Mouse (Mus musculus) olfactory bulb, adult 2 months (tissue): ENCODE results near the gene Pcnt. TPM values are rescaled to one million over a fixed set of nuclear protein-coding genes. Genes with fewer than 3 reads are reported as not detected.
A peak's percentile ranks its signal among the peaks of the same experiment; 100 is the strongest.

ENCODE experiments used
- H3K27ac ChIP-seq: fragments of 200-500 bp; 2 replicates; pipeline ENCODE4 v1.5.1; 2012; ENCODE audit warnings: low read depth, low read length; ENCODE audit not compliant: insufficient read depth
- H3K4me1 ChIP-seq: fragments of 200-500 bp; 2 replicates; pipeline ENCODE4 v1.6.1; 2012; ENCODE audit warnings: low read length; ENCODE audit not compliant: control insufficient read depth, insufficient read depth
- H3K4me3 ChIP-seq: fragments of 200-500 bp; 2 replicates; pipeline ENCODE4 v1.5.1; 2012; ENCODE audit warnings: mild to moderate bottlenecking, low read depth, low read length, moderate library complexity; ENCODE audit not compliant: insufficient read depth
- CTCF ChIP-seq: fragments of 200-500 bp; IDR thresholded peaks from 2 replicates; pipeline ENCODE4 v1.5.1; 2012; ENCODE audit warnings: low read depth, mild to moderate bottlenecking, low read length, moderate library complexity; ENCODE audit not compliant: insufficient read depth
- POLR2A ChIP-seq: fragments of 200-500 bp; IDR thresholded peaks from 2 replicates; pipeline ENCODE4 v1.6.1; 2012; ENCODE audit warnings: mild to moderate bottlenecking, low read depth, low read length, moderate library complexity; ENCODE audit not compliant: insufficient read depth
- WGBS: fragments of 180-500 bp; shearing (Covaris S2); methylation state at CpG from one replicate; pipeline ENCODE4 v1.1.7; 2018; 5-methylcytosine and 5-hydroxymethylcytosine counted together
- polyA plus RNA-seq: library from polyadenylated mRNA; stranded (reverse); fragments of >200 nt; gene quantifications from 2 replicates; pipeline ENCODE4 v1.2.4, GENCODE M21; 2012; ENCODE audit warnings: low replicate concordance; ENCODE audit not compliant: missing spikeins, insufficient read depth, insufficient read length

Pcnt gene
- polyA plus RNA-seq = not detected in 2 replicates

DNA sequence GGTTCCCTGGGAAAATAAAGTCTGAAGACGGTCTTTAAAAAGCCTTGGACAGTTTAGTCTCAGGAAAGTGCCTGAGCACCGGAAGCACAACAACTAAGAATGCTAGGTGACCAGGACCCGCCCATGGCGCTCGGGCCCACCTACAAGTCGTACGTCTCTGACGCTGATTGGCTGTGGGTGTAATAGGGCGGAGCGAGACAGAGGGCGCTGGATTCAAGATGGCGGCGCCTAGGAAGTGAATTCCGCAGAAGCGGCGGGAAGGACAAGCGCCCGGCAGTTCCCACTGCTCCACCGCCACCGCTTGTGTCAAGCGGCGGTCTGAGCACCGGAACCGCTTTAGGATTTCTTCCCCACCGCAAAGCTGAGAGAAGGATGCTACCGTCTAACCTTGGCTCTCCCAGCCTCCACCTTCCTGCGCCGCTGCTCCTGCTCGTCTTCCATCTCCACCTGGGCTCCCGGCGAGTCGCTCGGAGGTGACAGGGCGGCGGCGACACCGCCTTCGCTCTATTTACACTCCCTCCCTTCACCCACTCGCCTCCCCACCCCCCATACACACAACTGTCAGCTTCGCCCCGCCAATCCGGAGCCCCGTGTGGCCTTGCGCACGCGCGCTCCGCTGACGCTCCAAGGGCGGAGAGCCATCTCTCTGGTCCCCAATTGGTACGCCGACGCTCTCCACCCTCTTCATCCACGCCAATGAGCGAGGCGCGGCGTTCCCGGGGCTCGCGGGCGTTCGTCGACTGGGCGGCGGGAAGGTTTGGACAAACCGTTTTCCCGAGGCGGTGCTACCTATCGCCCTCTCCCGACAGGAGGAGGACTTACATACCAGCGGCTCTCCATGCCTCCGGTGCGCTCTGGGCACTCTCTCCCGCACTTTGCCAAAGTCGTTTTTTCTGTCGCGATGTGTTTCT lies at the start of gene Pcnt:
TSS of gene Pcnt (minus strand) at position 609 of the 911 bp plus-strand sequence.
- Histone ChIP-seq H3K4me1 (peaks cover 7% of the 10 kb centered on the region; the same call in 1 of the 2 replicates), H3K4me3 (peak within 1 kb of the TSS; percentile 89), H3K27ac (peak within 1 kb of the TSS; percentile 81)
- TF ChIP-seq CTCF (peak; percentile 62), POLR2A (peak; percentile 56)
- under 1% methylated on average over 78 of the region's 78 CpGs for WGBS

DNA sequence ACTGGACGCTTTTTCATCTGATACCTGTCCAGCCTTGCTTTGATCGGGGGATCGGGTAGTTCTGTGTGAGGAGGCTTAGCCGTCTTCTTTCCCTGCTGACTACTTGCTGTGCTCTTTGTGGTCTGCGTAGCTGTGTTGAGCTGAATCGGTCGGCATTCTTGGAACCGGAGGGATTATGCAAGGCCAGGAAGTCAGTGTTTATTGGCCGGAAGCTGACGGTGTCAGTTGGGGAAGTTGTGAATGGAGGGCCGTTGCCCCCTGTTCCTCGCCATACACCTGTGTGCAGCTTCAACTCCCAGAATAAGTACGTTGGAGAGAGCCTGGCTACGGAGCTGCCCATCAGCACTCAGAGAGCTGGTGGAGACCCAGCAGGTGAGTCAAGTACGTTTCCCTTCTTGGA lies 46.6 kb upstream of the Pcnt start:
- no peaks in the 10 kb centered on the region for H3K4me1 ChIP-seq
- TF ChIP-seq POLR2A (no peak), CTCF (no peak)
- H3K27ac ChIP-seq = no peak overlapping the region
- 92% methylated on average over 15 of the region's 15 CpGs for WGBS
- H3K4me3 ChIP-seq = no peak overlapping the region

DNA sequence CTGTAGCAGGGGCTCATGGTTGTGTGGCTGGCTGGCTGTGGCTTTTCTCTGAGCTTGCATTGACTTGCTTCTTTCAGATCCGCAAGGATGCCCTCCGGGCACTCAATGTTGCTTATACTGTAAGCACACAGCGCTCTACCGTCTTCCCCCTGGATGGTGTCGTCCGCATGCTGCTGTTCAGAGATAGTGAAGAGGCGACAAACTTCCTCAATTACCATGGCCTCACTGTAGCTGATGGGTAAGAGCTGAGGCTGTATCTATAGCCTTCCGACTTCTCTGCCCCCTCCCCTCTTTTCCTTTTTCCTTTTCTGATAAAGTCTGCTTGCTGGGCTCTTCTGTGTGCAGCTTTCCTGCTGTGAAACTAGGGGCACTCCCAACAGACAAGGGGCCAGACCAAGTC lies 45.7 kb upstream of the Pcnt start:
- Histone ChIP-seq H3K4me1 (no peaks in the 10 kb centered on the region), H3K4me3 (no peak overlapping the region), H3K27ac (no peak overlapping the region)
- 96% methylated on average over 8 of the region's 8 CpGs for WGBS
- no peak for TF ChIP-seq POLR2A
- TF ChIP-seq CTCF = no peak

DNA sequence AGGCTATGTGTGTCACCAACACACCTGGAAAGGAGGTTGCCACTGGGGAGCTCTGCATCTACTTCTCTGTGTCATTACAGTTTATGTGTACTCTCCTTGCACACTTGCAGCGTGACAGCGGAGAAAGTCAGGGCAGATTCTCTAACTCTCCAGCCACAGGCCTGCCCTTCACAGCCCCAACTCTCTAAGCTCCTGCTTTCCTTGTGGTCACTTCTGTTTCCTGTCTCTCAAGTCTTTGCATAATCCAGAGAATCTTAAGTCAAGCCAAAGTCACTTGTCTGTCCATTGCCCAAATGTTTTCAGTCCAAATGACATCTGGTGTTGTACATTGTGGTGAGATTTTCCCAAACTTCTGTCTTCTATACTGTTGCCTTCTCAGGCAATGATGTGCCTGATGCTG lies 43.7 kb upstream of the Pcnt start:
- Histone ChIP-seq H3K4me3 (no peak overlapping the region), H3K27ac (no peak overlapping the region), H3K4me1 (no peaks in the 10 kb centered on the region)
- TF ChIP-seq POLR2A (no peak), CTCF (no peak)
- WGBS = 97% methylated on average over 2 of the region's 2 CpGs

DNA sequence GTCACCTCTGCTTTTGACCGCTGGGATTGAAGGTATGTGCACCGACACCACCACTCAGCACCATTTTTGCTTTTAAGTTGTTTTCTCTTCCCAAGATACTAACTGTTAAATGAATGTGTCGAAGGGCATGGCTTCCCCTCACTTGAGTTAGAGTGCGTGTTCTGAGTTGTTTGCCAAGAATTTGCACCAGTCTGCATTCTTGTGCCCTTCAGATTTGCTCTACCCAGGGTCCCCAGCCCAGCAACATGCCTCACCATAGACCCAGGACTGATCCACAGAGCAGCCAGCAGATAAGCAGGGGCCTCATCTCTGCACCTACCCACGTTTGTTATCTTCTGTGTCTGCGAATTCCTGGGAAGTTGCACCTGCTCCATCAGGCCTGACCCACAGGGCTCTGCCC lies 38.9 kb upstream of the Pcnt start:
- TF ChIP-seq CTCF = no peak
- TF ChIP-seq POLR2A = no peak
- Histone ChIP-seq H3K4me1 (no peaks in the 10 kb centered on the region), H3K4me3 (no peak overlapping the region), H3K27ac (no peak overlapping the region)
- WGBS = 95% methylated on average over 6 of the region's 6 CpGs

DNA sequence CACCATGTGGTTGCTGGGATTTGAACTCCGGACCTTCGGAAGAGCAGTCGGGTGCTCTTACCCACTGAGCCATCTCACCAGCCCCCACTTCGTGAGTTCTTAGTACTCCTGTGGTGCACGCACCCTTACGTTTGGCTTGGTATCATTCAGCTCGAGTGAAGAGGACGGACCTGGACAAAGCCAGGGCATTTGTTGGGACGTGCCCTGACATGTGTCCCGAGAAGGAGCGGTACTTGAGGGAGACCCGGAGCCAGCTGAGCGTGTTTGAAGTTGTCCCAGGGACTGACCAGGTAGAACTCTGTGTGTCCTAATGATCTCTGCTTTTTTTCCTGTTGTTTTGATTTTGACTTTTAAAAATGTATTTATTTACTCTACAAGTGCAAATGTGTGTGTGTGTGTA lies 38.3 kb upstream of the Pcnt start:
- WGBS = 93% methylated on average over 13 of the region's 13 CpGs
- no peak overlapping the region for H3K27ac ChIP-seq
- no peak overlapping the region for H3K4me3 ChIP-seq
- TF ChIP-seq POLR2A (no peak), CTCF (no peak)
- H3K4me1 ChIP-seq = no peaks in the 10 kb centered on the region

DNA sequence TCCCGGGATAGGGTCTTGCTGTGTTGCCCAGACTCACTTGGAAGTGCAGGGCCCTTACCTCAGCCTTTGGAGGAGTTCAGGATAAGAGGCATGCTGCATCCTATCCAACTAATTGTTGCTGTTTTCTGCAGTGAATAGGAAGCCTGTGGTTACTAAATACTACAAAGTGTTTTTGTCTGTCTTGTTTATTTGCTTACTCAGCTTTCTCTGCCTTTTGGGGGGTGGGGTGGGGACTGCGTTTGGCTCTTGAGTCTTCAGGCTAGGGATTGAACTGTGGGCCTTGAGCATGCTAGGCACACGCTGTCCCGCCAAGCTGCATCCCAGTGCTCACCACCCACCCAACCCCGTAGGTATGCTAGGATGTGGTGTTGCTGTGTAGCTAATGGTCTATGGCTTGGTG lies 31.2 kb upstream of the Pcnt start:
- no peak for TF ChIP-seq CTCF
- no peak for TF ChIP-seq POLR2A
- H3K27ac ChIP-seq = no peak overlapping the region
- H3K4me3 ChIP-seq = no peak overlapping the region
- H3K4me1 ChIP-seq = peaks cover 27% of the 10 kb centered on the region
- WGBS = 80% methylated on average over 5 of the region's 5 CpGs

DNA sequence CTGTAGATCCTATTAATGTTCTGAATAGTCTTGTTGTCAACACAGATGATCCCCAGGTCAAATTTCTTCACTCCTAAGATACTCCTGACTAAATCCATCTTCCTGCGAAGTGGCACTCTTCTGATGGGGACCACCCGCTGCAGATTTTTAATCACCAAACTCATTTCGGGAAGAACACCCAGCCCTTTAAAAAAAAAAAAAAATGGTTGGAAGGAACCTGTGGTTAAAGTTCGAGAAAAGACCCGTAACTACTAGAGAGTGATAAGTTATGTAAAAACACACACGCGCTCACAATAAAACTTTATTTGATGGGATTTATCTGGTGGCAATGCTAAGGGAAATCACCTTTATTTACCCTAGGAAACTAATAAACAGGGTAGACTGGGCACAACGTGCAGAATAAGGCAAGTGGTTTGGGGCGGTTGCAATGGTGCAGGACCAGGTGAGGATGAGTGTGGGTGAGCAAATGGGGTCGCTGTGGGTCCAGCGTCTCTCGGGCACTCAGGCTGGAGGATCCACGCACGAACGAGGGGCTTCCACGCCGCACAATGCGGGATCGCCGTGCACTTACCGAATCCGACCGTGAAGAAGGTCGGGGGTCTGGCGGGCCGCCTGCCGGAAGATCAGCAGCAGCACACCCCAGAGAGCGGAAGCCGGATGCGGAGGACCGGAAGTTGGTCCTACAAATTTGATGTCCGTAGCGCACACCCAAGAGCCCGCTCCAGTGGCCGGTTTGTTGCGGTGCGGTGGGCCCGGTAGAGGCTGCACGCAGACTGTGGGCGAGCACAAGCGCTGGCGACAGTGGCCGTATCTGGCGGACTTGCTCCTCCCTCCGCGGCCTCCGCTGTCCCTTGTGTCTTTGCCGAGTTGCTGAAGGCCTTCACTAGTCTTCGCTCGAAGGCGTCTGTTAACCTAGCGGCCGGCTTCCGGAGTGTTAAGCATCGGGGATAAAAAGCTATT lies 25.9 kb upstream of the Pcnt start, which contains the start of the genes Mcm3ap and Ybey:
TSS of gene Mcm3ap (plus strand) at position 725 of the 960 bp plus-strand sequence.
TSS of gene Ybey (minus strand) at position 912 of the 960 bp plus-strand sequence.
- H3K4me3 ChIP-seq = peak within 1 kb of the TSS; percentile 90
- H3K27ac ChIP-seq = peak within 1 kb of the TSS; percentile 59
- TF ChIP-seq POLR2A (peak; percentile 90), CTCF (peak; percentile 48; the same call in 1 of the 2 replicates)
- WGBS = under 1% methylated on average over 55 of the region's 55 CpGs
- H3K4me1 ChIP-seq = peaks cover 20% of the 10 kb centered on the region
